Mouse (Mus musculus) midbrain, embryonic 11.5 days (tissue): ENCODE results near the gene Gm10392. TPM values are rescaled to one million over a fixed set of nuclear protein-coding genes. Genes with fewer than 3 reads are reported as not detected.
A peak's percentile ranks its signal among the peaks of the same experiment; 100 is the strongest.

ENCODE experiments used
- ATAC-seq: fragments of 200-750 bp; cut with Nextera tagmentation; 2 replicates; pipeline ENCODE4 v1.8.0; 2017; ENCODE audit warnings: moderate TSS enrichment, moderate library complexity; ENCODE audit not compliant: low FRiP score
- DNase-seq: peaks from one replicate; pipeline ENCODE4 v3.0.0; 2015; ENCODE audit warnings: low spot score; ENCODE audit errors: missing footprints
- H3K27ac ChIP-seq: fragments of 300-500 bp; sonication (generic); 2 replicates; pipeline ENCODE4 v1.5.1; 2014; ENCODE audit warnings: low read depth, low read length
- H3K27me3 ChIP-seq: fragments of 300-500 bp; sonication (generic); 2 replicates; pipeline ENCODE4 v1.6.1; 2014; ENCODE audit warnings: mild to moderate bottlenecking, low read length, moderate library complexity, mixed read lengths; ENCODE audit not compliant: control insufficient read depth, insufficient read depth
- H3K36me3 ChIP-seq: fragments of 300-500 bp; sonication (generic); 2 replicates; pipeline ENCODE4 v1.6.1; 2014; ENCODE audit warnings: mild to moderate bottlenecking, low read length, moderate library complexity, mixed read lengths; ENCODE audit not compliant: control insufficient read depth, insufficient read depth
- H3K4me1 ChIP-seq: fragments of 300-500 bp; sonication (generic); 2 replicates; pipeline ENCODE4 v1.6.1; 2014; ENCODE audit warnings: low read length; ENCODE audit not compliant: control insufficient read depth, insufficient read depth
- H3K4me2 ChIP-seq: fragments of 300-500 bp; sonication (generic); 2 replicates; pipeline ENCODE4 v1.6.1; 2014; ENCODE audit warnings: mild to moderate bottlenecking, moderate library complexity
- H3K4me3 ChIP-seq: fragments of 300-500 bp; sonication (generic); 2 replicates; pipeline ENCODE4 v1.5.1; 2014; ENCODE audit warnings: low read depth, low read length
- H3K9ac ChIP-seq: fragments of 300-500 bp; sonication (generic); 2 replicates; pipeline ENCODE4 v1.6.1; 2014; ENCODE audit warnings: low read length
- H3K9me3 ChIP-seq: fragments of 300-500 bp; sonication (generic); 2 replicates; pipeline ENCODE4 v1.6.1; 2016; ENCODE audit warnings: low read length; ENCODE audit not compliant: control insufficient read depth
- WGBS: fragments of 180-500 bp; shearing (Covaris S2); extraction: QIAGEN DNeasy Blood & Tissue Kit; methylation state at CpG from one replicate; pipeline ENCODE4 v1.1.7; 2014; 5-methylcytosine and 5-hydroxymethylcytosine counted together
- polyA plus RNA-seq: library from polyadenylated mRNA; unstranded; fragments of >200 nt; fragmentation: Nextera tagmentation; extraction: Ambion mirVana; gene quantifications from 2 replicates; pipeline ENCODE4 v1.2.1, GENCODE M21; 2014

Gm10392 gene
- polyA plus RNA-seq, 1 experiment from 2014 or later: 0.10 TPM

DNA sequence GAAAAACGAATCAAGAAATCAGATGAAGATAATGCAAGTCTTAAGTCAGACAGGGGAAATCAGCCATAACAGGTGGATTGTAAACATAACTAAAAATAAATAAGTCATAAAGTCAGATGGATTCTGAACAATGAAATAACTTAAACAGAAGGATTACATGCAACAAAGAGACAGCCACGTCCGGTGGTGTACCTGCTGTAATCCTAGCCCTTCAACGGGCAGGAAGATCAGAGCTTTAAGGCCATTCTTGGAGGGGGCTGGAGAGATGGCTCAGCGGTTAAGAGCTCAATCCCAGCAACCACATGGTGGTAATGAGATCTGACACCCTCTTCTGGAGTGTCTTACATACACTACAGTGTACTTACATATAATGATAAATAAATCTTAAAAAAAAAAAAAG is 7.7 kb downstream of the Gm10392 start:
- Histone ChIP-seq H3K9me3 (no peaks in the 10 kb centered on the region), H3K36me3 (peaks cover 8% of the 10 kb centered on the region), H3K4me2 (no peak overlapping the region), H3K4me1 (peaks cover 36% of the 10 kb centered on the region), H3K27ac (no peak overlapping the region), H3K4me3 (no peak overlapping the region), H3K9ac (no peak overlapping the region), H3K27me3 (peaks cover 10% of the 10 kb centered on the region)
- no peak for ATAC-seq
- DNase-seq: no peak
- 83% methylated on average over 5 of the region's 5 CpGs for WGBS

DNA sequence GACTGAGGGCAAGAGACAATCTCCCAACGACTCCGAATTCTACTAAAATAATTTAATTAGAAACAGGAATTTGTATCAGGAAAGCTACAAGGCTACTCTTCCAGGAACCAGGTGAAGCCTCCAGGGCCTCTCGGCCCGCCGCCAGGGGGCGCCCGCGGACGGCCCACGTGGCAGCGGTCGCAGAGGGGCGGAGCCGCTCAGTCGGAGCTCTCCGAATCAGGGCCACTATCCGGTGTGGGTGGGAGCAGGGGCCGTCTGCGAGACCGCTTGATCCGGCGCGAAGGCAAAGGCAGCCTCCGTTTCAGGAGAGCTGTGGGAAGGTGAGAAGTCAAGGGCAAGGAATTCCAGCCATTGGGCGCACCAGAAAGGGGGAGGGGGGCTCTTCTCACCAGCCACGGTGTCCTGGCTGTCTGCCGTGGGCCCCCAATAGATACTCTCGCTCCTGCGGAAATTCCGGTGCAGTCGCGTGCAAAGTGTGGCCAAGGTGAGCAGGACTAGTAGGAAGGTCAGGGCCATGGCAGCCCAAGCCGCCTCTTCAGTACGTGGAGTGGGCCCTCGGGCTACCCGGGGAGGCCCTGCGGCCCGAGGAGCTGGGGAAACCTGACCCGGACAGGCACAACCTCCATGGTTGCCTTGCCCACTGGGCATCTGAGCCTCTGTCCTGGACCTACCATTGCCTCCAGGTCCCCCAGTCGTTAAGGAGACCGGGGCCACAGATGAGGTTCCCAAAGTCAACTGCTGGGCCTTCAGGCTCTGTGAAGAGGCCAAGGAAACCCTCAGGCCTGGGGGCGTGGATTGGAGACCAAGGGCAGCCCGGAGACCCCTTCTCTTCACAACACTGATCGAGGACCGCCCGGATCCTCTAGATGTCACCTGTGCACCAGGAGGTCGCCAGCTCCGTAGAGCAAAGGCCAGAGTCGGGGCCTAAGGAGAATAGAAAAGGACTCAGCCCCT is 10.7 kb downstream of the Gm10392 start:
- ATAC-seq: peak; percentile 50
- Histone ChIP-seq H3K27ac (0 out of 2 replicates have a peak overlapping the region, but pooled peaks have one; percentile 14), H3K36me3 (peaks cover 20% of the 10 kb centered on the region)

DNA sequence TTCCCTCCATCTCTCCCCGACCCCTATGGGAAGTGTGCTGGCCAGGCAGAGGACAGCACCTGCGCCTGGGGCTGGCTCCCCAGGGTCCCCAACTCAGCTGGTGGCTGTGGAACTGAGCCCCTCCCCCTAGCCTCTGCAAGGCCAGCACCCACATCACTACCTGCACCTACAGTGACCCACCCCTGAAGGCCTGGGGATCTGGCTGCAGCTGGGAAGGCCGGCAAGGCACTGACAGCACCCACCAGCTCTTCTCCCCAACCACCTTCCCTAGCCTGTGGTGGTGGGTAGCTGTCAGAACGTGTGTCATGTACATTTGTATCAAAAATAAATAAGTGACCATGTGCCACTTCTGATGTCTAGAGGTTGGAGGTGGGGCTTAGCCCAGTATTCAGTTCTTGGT is 11.6 kb downstream of the Gm10392 start:
- Histone ChIP-seq H3K27me3 (no peaks in the 10 kb centered on the region), H3K9me3 (no peaks in the 10 kb centered on the region), H3K4me3 (no peak overlapping the region), H3K27ac (no peak overlapping the region), H3K9ac (no peak overlapping the region), H3K4me2 (no peak overlapping the region), H3K4me1 (peaks cover 8% of the 10 kb centered on the region), H3K36me3 (peaks cover 26% of the 10 kb centered on the region)
- DNase-seq: no peak
- 70% methylated on average over 4 of the region's 4 CpGs for WGBS
- no peak for ATAC-seq

More for the DNA sequence above, 10.7 kb downstream of the Gm10392 start:
- peaks cover 10% of the 10 kb centered on the region for H3K4me1 ChIP-seq
- peak; percentile 99 for DNase-seq
- peak overlapping the region; percentile 17 for H3K4me3 ChIP-seq
- H3K27me3 ChIP-seq: no peaks in the 10 kb centered on the region
- H3K9ac ChIP-seq: peak overlapping the region; percentile 44; the same call in 1 of the 2 replicates
- H3K4me2 ChIP-seq: peak overlapping the region; percentile 50
- H3K9me3 ChIP-seq: no peaks in the 10 kb centered on the region
- WGBS: 19% methylated on average over 49 of the region's 49 CpGs

DNA sequence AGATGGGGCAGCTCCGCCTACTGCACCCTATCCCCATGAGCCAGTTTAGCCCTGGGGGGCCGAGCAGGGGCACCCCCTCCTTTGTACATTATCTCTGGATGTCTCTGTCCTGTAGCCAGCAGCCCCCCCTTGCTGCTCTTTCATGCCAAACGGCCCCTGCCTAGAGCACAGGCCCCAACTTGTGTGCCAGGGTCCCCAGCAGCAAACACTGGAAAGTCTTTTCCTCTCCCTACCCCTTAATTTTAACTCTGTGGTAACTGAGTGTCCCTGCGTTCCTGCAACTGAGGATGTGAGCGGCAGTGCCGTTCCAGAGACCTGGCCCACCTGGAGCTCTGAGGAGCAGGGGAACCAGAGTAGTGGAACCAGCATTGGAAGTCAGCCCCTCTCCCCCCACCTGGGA is 12.1 kb downstream of the Gm10392 start:
- Histone ChIP-seq H3K4me3 (no peak overlapping the region), H3K27ac (no peak overlapping the region), H3K4me2 (no peak overlapping the region), H3K4me1 (peaks cover 6% of the 10 kb centered on the region), H3K9ac (no peak overlapping the region), H3K36me3 (peaks cover 26% of the 10 kb centered on the region), H3K27me3 (no peaks in the 10 kb centered on the region), H3K9me3 (no peaks in the 10 kb centered on the region)
- no peak for DNase-seq
- ATAC-seq: no peak
- WGBS: 87% methylated on average over 6 of the region's 6 CpGs

DNA sequence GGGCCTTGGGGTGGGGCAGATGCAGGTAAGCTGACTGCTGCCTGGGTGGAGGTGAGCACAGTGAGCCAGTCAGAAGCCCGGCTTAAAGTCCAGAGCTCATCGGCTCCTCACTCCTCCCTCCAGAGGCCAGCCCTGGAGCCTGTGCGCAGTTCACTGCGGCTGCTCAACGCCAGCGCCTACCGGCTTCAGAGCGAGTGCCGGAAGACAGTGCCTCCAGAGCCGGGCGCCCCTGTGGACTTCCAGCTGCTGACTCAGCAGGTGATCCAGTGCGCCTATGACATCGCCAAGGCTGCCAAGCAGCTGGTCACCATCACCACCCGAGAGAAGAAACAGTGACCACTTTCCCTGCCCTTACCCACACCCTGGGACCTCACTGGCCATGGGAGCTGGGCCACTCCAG is 12.7 kb downstream of the Gm10392 start:
- no peak for DNase-seq
- Histone ChIP-seq H3K27me3 (no peaks in the 10 kb centered on the region), H3K4me3 (no peak overlapping the region), H3K4me1 (peaks cover 6% of the 10 kb centered on the region), H3K36me3 (peaks cover 26% of the 10 kb centered on the region), H3K9me3 (no peaks in the 10 kb centered on the region), H3K27ac (no peak overlapping the region), H3K4me2 (no peak overlapping the region), H3K9ac (no peak overlapping the region)
- 87% methylated on average over 14 of the region's 14 CpGs for WGBS
- no peak for ATAC-seq

DNA sequence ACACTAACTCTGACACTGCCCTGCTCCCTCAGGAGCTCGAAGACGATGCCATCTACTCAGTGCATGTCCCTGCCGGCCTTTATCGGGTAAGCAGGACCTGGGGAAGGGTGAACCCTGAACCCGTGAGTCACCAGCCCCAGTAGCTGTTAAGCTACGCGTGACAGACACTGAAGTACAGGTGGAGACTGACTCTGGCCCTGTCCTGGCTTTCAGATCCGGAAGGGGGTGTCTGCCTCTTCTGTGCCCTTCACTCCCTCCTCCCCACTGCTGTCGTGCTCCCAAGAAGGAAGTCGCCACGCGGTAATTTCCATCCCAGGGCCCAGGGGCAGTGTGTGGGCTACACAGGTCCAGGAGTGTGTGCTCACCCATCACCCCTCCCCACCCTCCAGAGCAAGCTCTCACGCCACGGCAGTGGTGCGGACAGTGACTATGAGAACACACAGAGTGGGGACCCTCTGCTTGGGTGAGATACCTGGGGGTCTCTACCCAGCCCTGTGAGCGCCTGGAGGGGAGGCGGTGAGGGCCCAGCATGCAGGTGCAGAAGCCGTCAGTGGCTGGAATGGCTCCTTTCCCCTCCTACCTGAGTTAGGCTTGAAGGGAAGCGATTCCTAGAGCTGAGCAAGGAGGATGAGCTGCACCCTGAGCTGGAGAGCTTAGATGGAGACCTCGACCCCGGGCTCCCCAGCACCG is 13.6 kb downstream of the Gm10392 start:
- 93% methylated on average over 22 of the region's 22 CpGs for WGBS
- Histone ChIP-seq H3K9me3 (no peaks in the 10 kb centered on the region), H3K27me3 (no peaks in the 10 kb centered on the region), H3K27ac (no peak overlapping the region), H3K9ac (no peak overlapping the region), H3K4me3 (no peak overlapping the region), H3K36me3 (peaks cover 26% of the 10 kb centered on the region), H3K4me2 (no peak overlapping the region), H3K4me1 (peaks cover 12% of the 10 kb centered on the region)
- DNase-seq: no peak
- ATAC-seq: no peak

DNA sequence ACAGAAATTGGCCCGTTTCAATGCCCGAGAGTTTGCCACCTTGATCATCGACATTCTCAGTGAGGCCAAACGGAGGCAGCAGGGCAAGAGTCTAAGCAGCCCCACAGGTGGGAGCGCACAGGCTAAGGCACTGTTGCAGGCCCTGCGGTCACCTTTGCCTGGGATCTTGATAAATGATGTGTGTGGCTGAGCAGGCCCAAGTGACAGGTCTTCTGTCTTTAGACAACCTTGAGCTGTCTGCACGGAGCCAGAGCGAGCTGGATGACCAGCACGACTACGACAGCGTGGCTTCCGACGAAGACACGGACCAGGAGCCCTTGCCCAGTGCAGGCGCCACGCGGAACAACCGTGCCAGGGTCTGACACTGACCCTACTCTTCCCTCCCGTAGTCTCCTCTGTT is 14.6 kb downstream of the Gm10392 start:
- no peak for ATAC-seq
- peaks cover 26% of the 10 kb centered on the region for H3K36me3 ChIP-seq
- no peak overlapping the region for H3K27ac ChIP-seq
- no peaks in the 10 kb centered on the region for H3K9me3 ChIP-seq
- no peak overlapping the region for H3K4me2 ChIP-seq
- H3K4me3 ChIP-seq: no peak overlapping the region
- no peak overlapping the region for H3K9ac ChIP-seq
- H3K27me3 ChIP-seq: no peaks in the 10 kb centered on the region
- DNase-seq: no peak
- 96% methylated on average over 19 of the region's 19 CpGs for WGBS
- H3K4me1 ChIP-seq: peaks cover 12% of the 10 kb centered on the region

DNA sequence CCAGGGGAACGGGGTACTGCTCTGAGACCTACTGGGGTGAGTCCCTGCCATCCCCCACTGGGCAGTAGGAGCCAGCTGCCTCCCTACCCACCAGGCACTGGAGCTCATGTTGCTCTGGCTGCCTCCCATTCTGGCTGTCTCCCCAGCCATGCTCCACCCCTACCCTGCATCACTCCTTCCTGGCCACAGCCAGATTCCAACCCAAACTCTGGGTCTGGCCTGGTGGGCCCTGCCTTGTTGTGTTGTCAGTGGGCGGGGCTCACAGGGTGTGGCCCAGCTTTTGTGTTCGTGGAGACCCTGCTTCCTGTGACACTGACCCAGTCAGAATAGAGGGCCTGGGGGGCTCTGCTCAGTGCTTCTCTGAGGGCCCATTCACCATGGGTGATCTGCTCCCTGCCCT is 15.5 kb downstream of the Gm10392 start:
- ATAC-seq (no peak), DNase-seq (no peak)
- Histone ChIP-seq H3K27ac (no peak overlapping the region), H3K36me3 (peaks cover 26% of the 10 kb centered on the region), H3K9ac (no peak overlapping the region), H3K9me3 (no peaks in the 10 kb centered on the region), H3K27me3 (no peaks in the 10 kb centered on the region), H3K4me2 (no peak overlapping the region), H3K4me1 (peaks cover 12% of the 10 kb centered on the region), H3K4me3 (no peak overlapping the region)
- 68% methylated on average over 3 of the region's 3 CpGs for WGBS

DNA sequence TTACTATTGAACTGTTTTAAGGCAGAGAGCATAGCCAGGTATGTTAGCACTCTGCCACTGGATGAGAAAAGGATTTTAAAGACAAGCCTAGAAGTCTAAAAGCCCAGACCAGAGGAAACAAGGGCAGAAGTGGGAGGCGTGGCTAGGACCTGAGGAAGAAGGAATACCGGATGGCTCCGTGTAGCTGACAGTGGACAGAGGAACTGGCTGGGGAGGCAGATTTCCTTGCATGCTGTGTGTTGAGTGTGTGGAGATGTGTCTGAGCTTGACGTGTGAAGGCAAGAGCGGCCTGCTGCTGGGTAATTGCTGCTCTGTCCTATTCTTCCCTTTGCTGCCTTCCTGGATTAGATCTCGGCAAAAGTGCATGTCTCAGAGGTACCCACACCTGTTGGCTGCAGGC is 16.5 kb downstream of the Gm10392 start:
- H3K9ac ChIP-seq: no peak overlapping the region
- peaks cover 26% of the 10 kb centered on the region for H3K36me3 ChIP-seq
- DNase-seq: no peak
- H3K27me3 ChIP-seq: no peaks in the 10 kb centered on the region
- H3K27ac ChIP-seq: no peak overlapping the region
- no peak overlapping the region for H3K4me2 ChIP-seq
- ATAC-seq: no peak
- peaks cover 17% of the 10 kb centered on the region for H3K4me1 ChIP-seq
- no peak overlapping the region for H3K4me3 ChIP-seq
- H3K9me3 ChIP-seq: no peaks in the 10 kb centered on the region
- WGBS: 85% methylated on average over 6 of the region's 6 CpGs
